16 mouse cellular contexts compared by ENCODE assay signal in the genomic region with DNA sequence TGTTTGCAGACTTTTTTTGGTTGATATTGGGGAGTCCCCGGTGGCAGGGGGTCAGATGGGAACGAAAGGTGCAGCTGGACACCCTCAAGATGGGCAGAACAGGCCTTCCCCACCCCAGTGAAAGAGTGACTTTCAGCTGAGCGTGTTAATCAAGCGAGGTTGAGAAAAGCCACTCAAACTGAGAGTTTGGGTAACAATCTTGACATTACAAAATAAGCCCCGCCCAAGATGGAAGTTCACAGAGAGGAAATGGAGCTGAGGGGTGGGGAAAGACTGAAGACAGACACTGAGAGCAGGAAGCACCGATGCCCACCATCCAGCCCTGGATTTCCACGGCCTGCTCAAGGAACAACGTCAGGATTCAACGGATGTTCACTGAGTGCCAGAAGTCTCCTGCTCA.
"Had no signal": no experiment of that assay in that cellular context is flagged by ENCODE, and none has a peak within 500 bp of the region (broad histone marks: within the 10 kb centered on the region; RNA-seq: fewer than 3 reads in every experiment).

No protein-coding gene starts in this region.

- H3K27ac ChIP-seq: layer of hippocampus, adult 2 months; limb, embryonic 12.5 days; liver, embryonic 14.5 days; macrophage; midbrain, embryonic 13.5 days; neural tube, embryonic 15.5 days had no signal

- H3K4me1 ChIP-seq: neural tube, embryonic 15.5 days had no signal

- ATAC-seq: midbrain, embryonic 13.5 days had no signal

- H3K4me3 ChIP-seq: layer of hippocampus, adult 2 months; limb, embryonic 12.5 days; midbrain, embryonic 13.5 days; myocyte; neural tube, embryonic 15.5 days had no signal

- DNase-seq: kidney, adult 18-20 months; kidney, postnatal 10 days; kidney, postnatal 4 days; liver; lung, embryonic 14.5 days; right cerebral cortex, postnatal 4 days; spleen, adult 18-20 months; thymus, adult 18-20 months; thymus, postnatal 14 days had no signal

- H3K4me2 ChIP-seq: limb, embryonic 12.5 days; lung, embryonic 14.5 days; midbrain, embryonic 13.5 days; neural tube, embryonic 15.5 days had no signal

- H3K9me3 ChIP-seq: limb, embryonic 12.5 days; midbrain, embryonic 13.5 days; neural tube, embryonic 15.5 days had no signal

- H3K36me3 ChIP-seq: limb, embryonic 12.5 days; midbrain, embryonic 13.5 days; neural tube, embryonic 15.5 days had no signal

- H3K27me3 ChIP-seq: midbrain, embryonic 13.5 days had no signal

- H3K9ac ChIP-seq: limb, embryonic 12.5 days; liver, embryonic 14.5 days; lung, embryonic 14.5 days; midbrain, embryonic 13.5 days; neural tube, embryonic 15.5 days had no signal
